Mouse (Mus musculus): ENCODE measurements around the gene Jph3. TPM values are rescaled to one million over a fixed set of nuclear protein-coding genes. Genes with fewer than 3 reads are reported as not detected.

The Jph3 gene
- total and polyA plus RNA-seq, 3 experiments = 0.15 TPM; not detected in 2

GRCm38 (mm10) chr8:121820840-121821239 is 91.4 kb downstream of the Jph3 start:
- H3K9ac ChIP-seq (ENCODE audit: control insufficient read depth, low read depth, low read length, poor library complexity, severe bottlenecking) = no peak overlapping the region
- no peak overlapping the region for H3K4me3 ChIP-seq (ENCODE audit: control insufficient read depth in 1 of 2, insufficient read depth in 1 of 2, low read depth in 2 of 2, low read length in 2 of 2)
- H3K36me3 ChIP-seq (ENCODE audit: control insufficient read depth in 1 of 2, insufficient read depth in 2 of 2, low read length in 2 of 2) = no peaks in the 10 kb centered on the region; a peak in 1 of 4 replicates
- H3K27me3 ChIP-seq (ENCODE audit: control insufficient read depth in 1 of 2, insufficient read depth in 2 of 2, low read length in 2 of 2) = no peaks in the 10 kb centered on the region
- H3K27ac ChIP-seq (ENCODE audit: control insufficient read depth, low read depth, low read length) = no peak overlapping the region
- DNase-seq (ENCODE audit: low read depth, low spot score) = no peak
- H3K79me2 ChIP-seq (ENCODE audit: control insufficient read depth, insufficient read depth, low read length, poor library complexity) = peaks cover 6% of the 10 kb centered on the region; the same call in 1 of the 2 replicates
- TF ChIP-seq POLR2AphosphoS2 (IDR thresholded peaks at IDR 0.05; ENCODE audit: low read length) = no peak
- TF ChIP-seq BHLHE40 (IDR thresholded peaks at IDR 0.05; ENCODE audit: borderline replicate concordance, low read depth, low read length) = no peak
- no peak for TF ChIP-seq MAX (IDR thresholded peaks at IDR 0.05; ENCODE audit: low read length)
- TF ChIP-seq ETS1 (IDR thresholded peaks at IDR 0.05; ENCODE audit: low read depth, low read length) = no peak
- TF ChIP-seq POLR2AphosphoS5 (IDR thresholded peaks at IDR 0.05; ENCODE audit: borderline replicate concordance, low read depth, low read length) = no peak
- TF ChIP-seq NRF1 (IDR thresholded peaks at IDR 0.05; ENCODE audit: insufficient read depth, low read depth, low read length, poor library complexity, severe bottlenecking) = no peak
- no peak for TF ChIP-seq MYB (IDR thresholded peaks at IDR 0.05; ENCODE audit: low read depth, low read length)
- TF ChIP-seq CTCF (IDR thresholded peaks at IDR 0.05 in 2 of 3, conservative IDR thresholded peaks at IDR 0.05 in 1 of 3; ENCODE audit: control insufficient read depth in 1 of 3, insufficient read depth in 1 of 3, low read depth in 2 of 3, low read length in 3 of 3, poor library complexity in 1 of 3, severe bottlenecking in 1 of 3) = no peak
- TF ChIP-seq MXI1 (IDR thresholded peaks at IDR 0.05; ENCODE audit: low read depth, low read length) = no peak
- TF ChIP-seq POLR2A (IDR thresholded peaks at IDR 0.05; ENCODE audit: control insufficient read depth in 1 of 2, insufficient read depth in 1 of 2, low read depth in 1 of 2, low read length in 2 of 2, poor library complexity in 1 of 2) = no peak
- no peak for TF ChIP-seq ZMIZ1 (IDR thresholded peaks at IDR 0.05; ENCODE audit: low read depth, low read length)
- no peak for TF ChIP-seq TBP (IDR thresholded peaks at IDR 0.05; ENCODE audit: low read depth, low read length)
- H3K4me1 ChIP-seq (ENCODE audit: control insufficient read depth in 1 of 2, insufficient read depth in 2 of 2, low read length in 2 of 2) = no peaks in the 10 kb centered on the region
- no peaks in the 10 kb centered on the region for H3K9me3 ChIP-seq (replicated peaks; ENCODE audit: insufficient read depth, low read length)

- DNase-seq (ENCODE audit: low read depth, low spot score) = no peak
- Histone ChIP-seq H3K79me2 (ENCODE audit: control insufficient read depth, insufficient read depth, low read length, poor library complexity) (peaks cover 6% of the 10 kb centered on the region; the same call in 1 of the 2 replicates), H3K27me3 (ENCODE audit: control insufficient read depth in 1 of 2, insufficient read depth in 2 of 2, low read length in 2 of 2) (no peaks in the 10 kb centered on the region), H3K4me1 (ENCODE audit: control insufficient read depth in 1 of 2, insufficient read depth in 2 of 2, low read length in 2 of 2) (no peaks in the 10 kb centered on the region), H3K9ac (ENCODE audit: control insufficient read depth, low read depth, low read length, poor library complexity, severe bottlenecking) (no peak overlapping the region), H3K4me3 (ENCODE audit: control insufficient read depth in 1 of 2, insufficient read depth in 1 of 2, low read depth in 2 of 2, low read length in 2 of 2) (no peak overlapping the region), H3K27ac (ENCODE audit: control insufficient read depth, low read depth, low read length) (no peak overlapping the region), H3K36me3 (ENCODE audit: control insufficient read depth in 1 of 2, insufficient read depth in 2 of 2, low read length in 2 of 2) (no peaks in the 10 kb centered on the region; a peak in 1 of 4 replicates), H3K9me3 (replicated peaks; ENCODE audit: insufficient read depth, low read length) (no peaks in the 10 kb centered on the region)
- TF ChIP-seq KAT2A (conservative IDR thresholded peaks at IDR 0.05; ENCODE audit: low read depth, low read length) (no peak), MAFK (IDR thresholded peaks at IDR 0.05; ENCODE audit: borderline replicate concordance, low read depth, low read length) (no peak), RCOR1 (IDR thresholded peaks at IDR 0.05; ENCODE audit: low read depth, low read length) (no peak), TCF12 (IDR thresholded peaks at IDR 0.05; ENCODE audit: low read depth, low read length) (no peak), E2F4 (IDR thresholded peaks at IDR 0.05; ENCODE audit: borderline replicate concordance, low read depth, low read length) (no peak), SIN3A (IDR thresholded peaks at IDR 0.05; ENCODE audit: low read length) (no peak), ZC3H11A (IDR thresholded peaks at IDR 0.05; ENCODE audit: low read depth, low read length) (no peak), CHD1 (IDR thresholded peaks at IDR 0.05; ENCODE audit: low read depth, low read length) (no peak), ETS1 (IDR thresholded peaks at IDR 0.05; ENCODE audit: low read depth, low read length) (no peak), NRF1 (IDR thresholded peaks at IDR 0.05; ENCODE audit: insufficient read depth, low read depth, low read length, poor library complexity, severe bottlenecking) (no peak), ZMIZ1 (IDR thresholded peaks at IDR 0.05; ENCODE audit: low read depth, low read length) (no peak), CHD2 (IDR thresholded peaks at IDR 0.05; ENCODE audit: low read length) (no peak), POLR2A (IDR thresholded peaks at IDR 0.05; ENCODE audit: control insufficient read depth in 1 of 2, insufficient read depth in 1 of 2, low read depth in 1 of 2, low read length in 2 of 2, poor library complexity in 1 of 2) (no peak), EP300 (IDR thresholded peaks at IDR 0.05; ENCODE audit: low read depth in 1 of 2, low read length in 2 of 2) (no peak), HCFC1 (IDR thresholded peaks at IDR 0.05; ENCODE audit: low read depth, low read length) (no peak), GABPA (IDR thresholded peaks at IDR 0.05; ENCODE audit: low read depth, low read length) (no peak), TBP (IDR thresholded peaks at IDR 0.05; ENCODE audit: low read depth, low read length) (no peak), MEF2A (IDR thresholded peaks at IDR 0.05; ENCODE audit: extremely low read depth, insufficient replicate concordance, low read depth, low read length, poor library complexity, severe bottlenecking) (no peak), RAD21 (IDR thresholded peaks at IDR 0.05; ENCODE audit: low read depth, low read length) (no peak), TAL1 (IDR thresholded peaks at IDR 0.05; ENCODE audit: low read length) (no peak)
These were observed 91.9 kb downstream of the Jph3 start for GRCm38 (mm10) chr8:121821320-121821719.
